ENCODE assay signal across 8 mouse cellular contexts in genomic region chr19:10041388-10042148, GRCm38 (mm10). TPM values are rescaled to one million over a fixed set of nuclear protein-coding genes. Genes with fewer than 3 reads are reported as not detected.
A peak's percentile ranks its signal among the peaks of the same experiment; 100 is the strongest.
DNase-seq lines count a peak whose midpoint lies in the region; ATAC-seq and TF ChIP-seq lines count a peak whose summit lies in the region.

Fads3 (plus strand) TSS chr19:10041569.

- no peaks in the 10 kb centered on the region for H3K9me3 ChIP-seq in midbrain, embryonic 16.5 days (replicated peaks; ENCODE audit: control insufficient read depth, low read length, poor library complexity, severe bottlenecking)

- H3K27ac ChIP-seq in embryonic fibroblast, embryonic 13.5 days (ENCODE audit: insufficient read depth, low read length), result peak within 1 kb of the TSS; percentile 71
- H3K27ac ChIP-seq in midbrain, embryonic 16.5 days (ENCODE audit: low read length), result peak within 1 kb of the TSS; percentile 65

- no peaks in the 10 kb centered on the region for H3K36me3 ChIP-seq in midbrain, embryonic 16.5 days (ENCODE audit: control insufficient read depth, insufficient read depth, low read length)

- H3K4me1 ChIP-seq in embryonic fibroblast, embryonic 13.5 days (ENCODE audit: control insufficient read depth, insufficient read depth, low read length), result peaks cover 18% of the 10 kb centered on the region
- peaks cover 16% of the 10 kb centered on the region for H3K4me1 ChIP-seq in midbrain, embryonic 16.5 days (ENCODE audit: control insufficient read depth, insufficient read depth, low read length)

- peak; percentile 73 to 83 for DNase-seq in left cerebral cortex, adult 18-20 months (ENCODE audit: low spot score in 2 of 2)
- DNase-seq in left cerebral cortex, adult 11 months (ENCODE audit: low spot score), result no peak
- DNase-seq in heart, adult 9 months (ENCODE audit: low spot score in 2 of 2), result peak; percentile 87 to 89
- peak; percentile 89 for DNase-seq in kidney, adult 9 months
- peak; percentile 85 for DNase-seq in liver
- DNase-seq in spleen, postnatal 10 days (ENCODE audit: low spot score in 2 of 2), result peak; percentile 74 to 77

- ATAC-seq in midbrain, embryonic 16.5 days, result peak; percentile 90

- under 1% methylated on average over 59 of the region's 69 CpGs for WGBS in midbrain, embryonic 16.5 days

- peak within 1 kb of the TSS; percentile 84 for H3K4me3 ChIP-seq in embryonic fibroblast, embryonic 13.5 days (ENCODE audit: insufficient read depth, low read length)
- H3K4me3 ChIP-seq in midbrain, embryonic 16.5 days (ENCODE audit: low read depth, low read length), result peak within 1 kb of the TSS; percentile 73

- no peak for TF ChIP-seq CTCF in embryonic fibroblast, embryonic 13.5 days (IDR thresholded peaks at IDR 0.05; ENCODE audit: borderline replicate concordance, insufficient read depth, low read length)

- no peaks in the 10 kb centered on the region for H3K27me3 ChIP-seq in midbrain, embryonic 16.5 days (ENCODE audit: control insufficient read depth, insufficient read depth, low read depth, low read length)

- peak within 1 kb of the TSS; percentile 90 for H3K9ac ChIP-seq in midbrain, embryonic 16.5 days (ENCODE audit: low read depth, low read length)

- TF ChIP-seq POLR2A in embryonic fibroblast, embryonic 13.5 days (IDR thresholded peaks at IDR 0.05; ENCODE audit: low read depth, low read length), result peak; percentile 90

- peak within 1 kb of the TSS; percentile 75 for H3K4me2 ChIP-seq in midbrain, embryonic 16.5 days (ENCODE audit: low read length)

RNA-seq across cellular contexts. Expression of gene Fads3, which starts in this region (rescaled TPM):
- total RNA-seq in left cerebral cortex, adult 18-20 months (2021), result 10 to 100 TPM; 32.2 to 32.6 TPM
- polyA plus RNA-seq in embryonic fibroblast, embryonic 13.5 days (2011; ENCODE audit: insufficient read length, low read depth, missing spikeins), result 115 and 142 TPM in 2 replicates
- 31.6 and 38.2 TPM in 2 replicates for polyA plus RNA-seq in midbrain, embryonic 16.5 days (2015; fragmentation: Nextera tagmentation; extraction: Ambion mirVana)
